Mouse (Mus musculus): ENCODE data around the gene Epsti1. TPM values are rescaled to one million over a fixed set of nuclear protein-coding genes. Genes with fewer than 3 reads are reported as not detected.
A peak's percentile ranks its signal among the peaks of the same experiment; 100 is the strongest.

Epsti1 gene
- total RNA-seq, 2 experiments from 2014 or later, result 0.28 to 0.52 TPM

GRCm38 (mm10) chr14:77915776-77916175 is 11.7 kb downstream of the Epsti1 start:
- intact Hi-C loops (cut with DNase I), result no loop called here
- DNase-seq, result no peak

GRCm38 (mm10) chr14:77921641-77922040 is 17.6 kb downstream of the Epsti1 start:
- DNase-seq, result no peak
- intact Hi-C loops (cut with DNase I), result loop anchor here (10.0 kb wide), 1 partner anchor 137 kb away; no protein-coding TSS in a partner anchor

- intact Hi-C loops (cut with DNase I), result loop anchor here (10.0 kb wide), 1 partner anchor 138 kb away; no protein-coding TSS in a partner anchor
- no peak for DNase-seq
Measured at GRCm38 (mm10) chr14:77923076-77923865, 19.2 kb downstream of the Epsti1 start.

DNA sequence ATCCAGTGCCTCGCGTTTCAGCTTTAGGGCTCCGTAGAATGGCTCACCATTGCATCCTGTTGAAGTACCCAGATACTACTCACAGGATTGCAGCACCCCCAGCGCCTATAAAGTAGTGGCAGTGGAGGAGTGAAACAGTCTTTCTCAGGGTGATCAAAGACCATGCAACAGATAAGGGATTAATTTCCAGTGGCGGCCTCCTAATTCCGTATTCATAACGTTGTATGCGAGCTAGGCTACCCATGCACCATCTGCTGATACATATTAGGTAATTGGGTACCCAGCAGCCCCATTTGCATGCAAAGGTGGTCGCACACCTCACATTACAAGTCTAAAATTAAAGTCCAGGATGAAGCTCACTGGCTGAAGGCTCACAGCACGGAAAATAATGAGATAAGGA is 21.4 kb downstream of the Epsti1 start:
- intact Hi-C loops (cut with DNase I), result loop anchor here (5.0 to 10.0 kb wide), 2 partner anchors 141 to 868 kb away; no protein-coding TSS in a partner anchor
- DNase-seq, result no peak

- intact Hi-C loops (cut with DNase I), result loop anchor here (2.0 to 10.0 kb wide), 3 partner anchors 142 to 869 kb away; no protein-coding TSS in a partner anchor
- no peak for DNase-seq
Measured at GRCm38 (mm10) chr14:77926718-77927117, 22.7 kb downstream of the Epsti1 start.

DNA sequence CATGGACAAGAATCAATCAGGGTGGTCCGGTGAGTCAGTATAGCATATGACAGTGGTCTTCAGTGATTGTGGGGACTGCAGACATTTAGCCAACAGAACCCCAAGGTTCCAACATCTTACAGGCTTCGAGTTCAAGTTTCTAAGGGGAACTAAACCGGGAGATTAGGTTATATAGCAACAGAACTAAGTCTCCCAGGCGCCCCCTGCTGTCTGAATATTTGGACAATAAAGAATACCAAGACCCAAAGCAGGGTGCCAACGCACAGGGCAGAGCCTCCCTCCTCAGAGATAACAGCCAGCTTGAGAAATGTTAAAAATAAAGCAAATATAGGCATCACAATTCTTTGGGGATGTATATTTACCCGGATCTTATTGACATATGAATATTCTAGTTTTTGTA is 24.0 kb downstream of the Epsti1 start:
- peak in 1 of 2 experiments; percentile 52 for DNase-seq
- intact Hi-C loops (cut with DNase I), result loop anchor here (5.0 to 10.0 kb wide), 2 partner anchors 143 to 871 kb away; no protein-coding TSS in a partner anchor

DNA sequence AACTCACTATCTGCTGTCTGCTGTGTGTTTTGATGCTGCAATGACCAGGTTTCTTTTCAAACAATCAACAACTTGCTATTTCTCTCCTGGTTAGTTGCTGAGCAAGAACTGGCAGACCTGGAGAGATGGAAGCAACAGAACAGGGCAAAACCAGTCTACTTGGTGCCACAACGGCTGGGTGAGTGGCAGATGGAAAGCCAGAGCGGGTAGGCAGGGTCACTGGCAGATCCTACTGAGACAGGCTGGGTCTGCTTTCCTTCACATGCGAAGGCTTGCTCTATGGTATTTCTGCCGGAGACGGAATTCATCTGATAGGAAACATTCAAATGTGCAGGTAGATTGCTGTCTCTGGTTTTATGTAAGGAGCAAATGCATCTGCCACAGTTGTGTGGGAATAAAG is 24.6 kb downstream of the Epsti1 start:
- intact Hi-C loops (cut with DNase I), result loop anchor here (5.0 to 10.0 kb wide), 2 partner anchors 144 to 871 kb away; no protein-coding TSS in a partner anchor
- no peak for DNase-seq

DNA sequence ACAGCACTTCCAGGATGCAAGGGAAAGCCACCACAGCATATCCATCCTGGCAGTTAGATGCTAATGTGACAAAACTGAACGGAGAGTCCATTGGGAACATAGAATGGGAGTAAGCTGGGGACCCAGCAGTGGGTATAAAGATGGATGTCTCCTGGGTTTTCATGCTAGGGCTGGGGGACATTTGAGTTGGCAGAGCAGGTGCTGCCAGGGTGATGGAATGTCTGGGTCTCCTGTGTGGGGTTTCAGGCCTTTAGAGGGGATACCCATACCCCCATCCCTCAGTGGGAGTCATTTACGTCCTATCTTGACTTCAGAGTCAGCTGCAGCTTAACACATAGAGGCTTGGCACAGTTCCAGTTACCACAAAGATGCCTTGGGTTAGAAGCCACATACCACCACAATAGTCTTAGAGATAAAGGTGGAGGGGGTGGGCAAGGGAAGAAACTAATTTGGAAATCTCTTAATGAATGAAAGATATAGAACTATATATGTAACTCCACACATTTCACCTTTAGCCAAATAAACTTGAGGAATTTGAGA is 25.2 kb downstream of the Epsti1 start:
- intact Hi-C loops (cut with DNase I), result loop anchor here (5.0 to 10.0 kb wide), 2 partner anchors 144 to 872 kb away; no protein-coding TSS in a partner anchor
- no peak for DNase-seq

DNA sequence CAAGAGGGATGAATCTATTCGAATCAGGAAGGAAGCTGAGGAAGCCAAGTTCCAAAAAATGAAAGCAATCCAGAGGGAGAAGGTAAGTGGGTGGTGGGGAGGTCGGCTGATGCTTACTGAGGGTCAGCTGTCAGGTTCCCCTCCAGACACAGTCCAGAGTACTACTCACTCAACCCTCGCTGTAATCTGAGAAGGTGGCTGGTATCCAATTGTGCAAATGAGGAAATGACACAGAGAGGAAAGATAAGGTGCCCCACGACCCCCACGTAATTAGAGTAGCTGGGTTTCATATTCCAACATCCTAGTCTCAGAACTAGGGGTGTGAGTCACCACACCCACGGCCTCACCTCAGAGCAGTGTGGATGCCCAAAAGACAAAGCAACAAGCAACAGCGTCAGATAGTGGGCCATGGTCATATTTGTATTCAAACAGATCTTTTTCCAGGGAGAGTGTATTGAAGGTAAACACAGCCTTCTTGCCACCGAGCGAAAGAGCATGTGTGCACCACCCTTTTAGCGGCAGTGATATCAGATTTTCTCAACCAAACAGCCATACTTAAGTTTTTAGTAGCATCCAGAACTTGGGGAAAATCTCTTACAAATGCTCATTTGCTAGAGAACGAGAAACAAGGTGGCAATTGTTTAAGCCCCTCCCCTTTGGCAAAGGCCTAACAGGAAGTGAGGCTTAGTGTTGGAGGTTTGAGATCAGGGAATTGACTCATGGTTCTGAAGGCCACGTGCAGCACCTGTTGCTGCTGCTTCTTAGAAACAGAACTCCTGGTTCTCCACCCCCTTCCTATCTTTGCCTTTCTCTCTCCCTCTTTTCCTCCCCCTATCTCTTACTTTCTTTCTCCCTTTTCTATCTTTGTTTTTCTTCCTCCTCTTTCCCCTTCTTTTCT is 28.4 kb downstream of the Epsti1 start:
- no peak for DNase-seq
- intact Hi-C loops (cut with DNase I), result no loop called here

GRCm38 (mm10) chr14:77933243-77933642 is 29.2 kb downstream of the Epsti1 start:
- intact Hi-C loops (cut with DNase I), result no loop called here
- DNase-seq, result no peak

DNA sequence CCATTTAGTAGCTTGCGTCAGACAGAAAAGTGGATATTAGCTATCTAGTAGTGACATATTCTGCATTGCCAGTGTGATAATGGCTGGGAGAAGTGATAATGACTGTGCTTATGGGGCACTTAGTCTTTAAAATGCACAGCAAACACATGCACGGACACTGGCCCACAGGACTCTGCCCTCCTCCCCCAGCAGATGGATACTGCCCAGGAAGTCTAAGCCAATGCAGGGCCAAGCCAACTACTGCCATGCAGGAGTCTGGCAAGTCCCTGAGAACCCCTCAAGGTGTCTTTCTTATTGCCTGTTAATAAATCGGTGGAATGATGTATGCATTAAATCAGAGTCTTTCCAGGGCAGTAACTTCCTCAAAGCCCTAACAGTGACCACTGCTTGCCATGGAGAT is 30.4 kb downstream of the Epsti1 start:
- intact Hi-C loops (cut with DNase I), result no loop called here
- DNase-seq, result no peak

GRCm38 (mm10) chr14:77941105-77941504 is 37.1 kb downstream of the Epsti1 start:
- DNase-seq, result no peak
- intact Hi-C loops (cut with DNase I), result no loop called here

GRCm38 (mm10) chr14:77942235-77942634 is 38.2 kb downstream of the Epsti1 start:
- intact Hi-C loops (cut with DNase I), result no loop called here
- no peak for DNase-seq

DNA sequence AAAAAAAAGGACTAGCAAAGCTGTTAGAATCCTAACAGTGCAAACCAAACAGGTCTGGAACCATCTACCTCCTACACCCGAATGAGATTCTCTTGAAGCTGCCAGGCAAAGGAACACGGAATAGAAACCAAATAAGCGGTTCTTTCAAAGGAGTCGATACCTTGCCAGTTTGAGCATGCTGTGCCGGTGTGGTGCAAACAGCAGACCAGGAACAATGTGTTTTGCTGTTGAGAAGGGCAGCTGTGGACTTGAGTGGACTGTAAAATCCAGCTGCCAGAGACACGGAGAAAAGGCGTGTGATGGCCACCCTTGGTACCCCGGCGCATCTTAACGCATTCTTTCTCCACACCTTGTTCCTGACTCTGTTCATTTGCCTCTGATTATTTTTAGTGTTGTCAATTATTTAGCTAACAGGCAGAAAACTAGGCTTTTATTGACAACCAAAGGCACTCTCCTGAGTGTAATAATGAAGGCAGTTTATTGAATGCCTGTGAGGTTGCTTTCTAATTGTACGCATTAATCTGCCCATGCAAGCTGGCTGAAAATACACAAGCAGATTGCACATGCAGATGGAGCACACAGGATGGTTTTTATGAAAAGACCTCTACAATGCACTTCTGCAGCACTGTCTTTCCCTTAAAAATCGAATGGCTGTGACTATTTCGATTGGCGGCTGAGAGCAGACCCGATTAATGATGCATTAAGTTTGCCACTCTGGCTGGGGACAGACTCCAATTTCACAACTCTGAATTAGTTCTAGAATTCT is 38.9 kb downstream of the Epsti1 start:
- intact Hi-C loops (cut with DNase I), result no loop called here
- no peak for DNase-seq

DNA sequence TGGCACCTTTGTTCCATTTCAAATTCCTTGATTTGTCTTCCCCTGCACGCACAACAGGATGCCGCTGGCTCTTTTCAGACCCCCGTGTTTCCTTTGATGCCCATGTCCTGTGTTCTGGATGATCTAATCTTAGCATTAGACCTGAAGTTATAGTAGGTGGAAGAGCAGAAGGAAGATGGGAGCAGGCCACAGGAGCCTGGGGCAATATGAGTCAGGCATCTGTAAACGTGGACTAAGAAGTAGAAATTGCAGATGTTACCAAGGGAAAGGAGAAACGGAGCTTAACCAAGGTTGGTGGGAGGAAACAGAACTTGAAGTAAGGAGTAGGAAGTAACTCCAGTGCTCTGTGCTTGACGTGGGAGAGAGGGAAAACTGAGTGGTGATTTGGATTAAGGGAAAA is 57.7 kb downstream of the Epsti1 start:
- DNase-seq, result no peak
- intact Hi-C loops (cut with DNase I), result no loop called here

DNA sequence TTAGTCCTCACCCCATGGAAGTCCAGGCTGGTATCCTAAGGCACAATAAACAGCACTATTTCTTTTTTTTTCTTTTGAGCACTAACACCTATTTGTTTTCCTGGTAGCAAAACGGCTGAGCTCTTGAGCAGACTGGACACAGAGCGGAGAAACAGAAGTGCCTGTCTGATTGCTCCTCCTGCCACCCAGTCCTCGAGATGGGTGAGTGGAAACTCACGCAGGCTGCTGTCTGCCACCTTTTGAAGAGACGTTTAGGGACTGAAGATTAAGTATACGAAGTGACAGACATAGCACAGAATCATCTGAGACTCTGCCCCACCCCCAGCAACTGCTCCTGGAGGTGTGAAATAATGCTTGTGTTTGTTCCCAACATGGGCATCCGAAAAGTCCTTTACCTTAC is 59.5 kb downstream of the Epsti1 start:
- intact Hi-C loops (cut with DNase I), result no loop called here
- DNase-seq, result no peak

- intact Hi-C loops (cut with DNase I), result no loop called here
Measured at GRCm38 (mm10) chr14:77971355-77971754, 67.3 kb downstream of the Epsti1 start.

DNA sequence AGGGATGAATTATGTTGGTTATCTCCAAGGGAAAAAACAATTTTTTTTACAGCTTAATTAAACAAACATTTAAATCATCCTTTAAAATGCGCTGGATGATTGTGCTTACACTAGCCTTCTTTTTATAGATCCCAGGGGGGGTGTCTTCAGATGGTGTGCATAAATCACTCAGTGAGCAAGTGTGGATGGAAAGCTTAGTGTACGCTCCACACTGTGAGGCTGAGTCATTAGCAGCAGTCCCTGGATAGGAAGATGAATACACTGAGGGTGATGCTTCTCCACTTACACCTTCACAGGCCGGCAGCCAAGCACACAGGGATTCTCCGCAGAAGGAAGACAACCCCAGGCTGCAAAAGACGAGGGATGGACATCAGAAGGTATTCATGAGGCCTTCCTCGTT is 70.2 kb downstream of the Epsti1 start:
- DNase-seq, result no peak
- intact Hi-C loops (cut with DNase I), result no loop called here

More at GRCm38 (mm10) chr14:77971355-77971754, 67.3 kb downstream of the Epsti1 start:
- DNase-seq, result no peak

DNA sequence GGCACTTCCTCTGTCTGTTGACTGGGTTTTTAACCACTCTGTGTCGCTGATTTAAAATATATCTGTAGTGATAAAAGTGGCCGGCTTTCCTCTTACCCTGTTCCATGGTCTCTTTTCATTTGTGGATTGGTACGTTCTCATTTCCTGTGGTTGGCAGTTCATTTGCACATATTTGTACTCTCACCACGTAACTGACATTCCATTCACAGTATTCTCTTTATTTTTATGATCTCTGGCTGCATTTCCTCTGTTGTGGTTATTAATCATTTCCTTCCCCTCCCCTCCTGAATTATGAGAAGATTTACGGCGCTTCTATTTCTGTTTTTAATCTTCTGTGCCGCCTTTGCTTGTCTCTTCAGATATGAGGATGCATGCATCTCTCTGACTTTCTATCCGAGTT is 71.7 kb downstream of the Epsti1 start:
- intact Hi-C loops (cut with DNase I), result no loop called here
- DNase-seq, result no peak

GRCm38 (mm10) chr14:77981516-77981915 is 77.5 kb downstream of the Epsti1 start:
- intact Hi-C loops (cut with DNase I), result no loop called here
- DNase-seq, result no peak

Data from gastrocnemius, postnatal 36 days (tissue).